Mouse (Mus musculus): ENCODE measurements around the gene Ptprt. TPM values are rescaled to one million over a fixed set of nuclear protein-coding genes. Genes with fewer than 3 reads are reported as not detected.

Gene Ptprt
- total and polyA plus RNA-seq, 2 experiments from 2014 or later: 15.7 to 68.3 TPM

DNA sequence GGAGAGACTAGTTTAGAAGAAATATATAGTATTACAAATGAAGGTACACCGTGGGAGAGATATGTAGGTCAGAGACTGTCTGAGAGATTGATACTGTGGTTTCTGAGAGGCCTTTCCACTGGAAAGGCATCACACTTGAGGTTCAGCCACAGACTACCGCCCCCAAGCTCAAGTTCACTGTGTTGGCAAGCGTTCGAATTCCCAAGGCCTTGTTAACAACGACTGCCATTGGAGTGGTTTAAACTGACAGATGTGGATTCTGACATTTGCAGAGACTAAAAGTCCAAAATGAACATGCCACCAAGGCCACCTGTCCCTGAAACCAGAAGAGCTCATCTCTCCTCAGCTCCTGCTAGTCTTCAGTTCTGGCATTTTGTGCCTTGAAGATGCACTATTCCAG is 951.6 kb downstream of the Ptprt start:
- Histone ChIP-seq H3K36me3 (ENCODE audit: insufficient read depth, low read length) (no peaks in the 10 kb centered on the region), H3K27me3 (ENCODE audit: insufficient read depth, low read length) (no peaks in the 10 kb centered on the region), H3K9me3 (ENCODE audit: low read length) (no peaks in the 10 kb centered on the region), H3K27ac (no peak overlapping the region), H3K4me3 (ENCODE audit: low read length) (no peak overlapping the region), H3K4me1 (ENCODE audit: insufficient read depth, low read length) (0 out of 2 replicates have a peak, but pooled peaks cover 3% of the 10 kb centered on the region), H3K9ac (replicated peaks; ENCODE audit: low read length) (no peak overlapping the region), H3K4me2 (ENCODE audit: low read depth, low read length) (no peak overlapping the region)
- no peak for TF ChIP-seq CTCF (IDR thresholded peaks at IDR 0.05; ENCODE audit: low read depth)
- DNase-seq (ENCODE audit: low spot score) (no peak), ATAC-seq (no peak)
- WGBS: 86% methylated on average over 5 of the region's 5 CpGs

DNA sequence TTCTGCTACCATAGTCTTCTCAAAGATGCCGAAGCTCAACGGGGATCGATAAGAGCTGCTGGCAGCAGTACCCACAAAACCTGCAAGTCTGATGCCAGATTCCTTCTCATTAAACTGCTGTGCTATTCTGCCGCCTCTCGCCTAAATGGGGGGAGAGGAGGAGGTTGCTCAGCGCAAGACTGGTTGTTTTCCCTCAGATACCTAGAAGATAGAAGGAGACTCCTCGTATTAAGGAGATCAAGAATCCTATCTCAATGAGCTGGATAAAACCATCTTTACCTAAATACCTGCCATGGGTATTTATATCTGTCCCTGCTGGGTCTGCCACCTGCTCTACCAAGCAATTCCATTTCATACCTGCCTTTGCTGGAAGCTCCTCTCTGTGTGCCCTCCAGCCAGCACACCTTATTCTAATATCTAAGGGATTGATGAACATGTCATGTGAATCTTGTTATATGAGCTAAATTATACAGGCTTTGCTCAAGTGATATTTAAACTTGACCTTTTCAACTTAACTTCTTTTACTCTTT is 954.5 kb downstream of the Ptprt start:
- H3K4me1 ChIP-seq (ENCODE audit: insufficient read depth, low read length): 0 out of 2 replicates have a peak, but pooled peaks cover 3% of the 10 kb centered on the region
- H3K4me2 ChIP-seq (ENCODE audit: low read depth, low read length): no peak overlapping the region
- ATAC-seq (no peak), DNase-seq (ENCODE audit: low spot score) (no peak)
- TF ChIP-seq CTCF (IDR thresholded peaks at IDR 0.05; ENCODE audit: low read depth): no peak
- H3K9me3 ChIP-seq (ENCODE audit: low read length): no peaks in the 10 kb centered on the region
- WGBS: 87% methylated on average over 7 of the region's 7 CpGs
- H3K36me3 ChIP-seq (ENCODE audit: insufficient read depth, low read length): no peaks in the 10 kb centered on the region
- H3K9ac ChIP-seq (replicated peaks; ENCODE audit: low read length): no peak overlapping the region
- H3K27ac ChIP-seq: no peak overlapping the region
- H3K27me3 ChIP-seq (ENCODE audit: insufficient read depth, low read length): no peaks in the 10 kb centered on the region
- no peak overlapping the region for H3K4me3 ChIP-seq (ENCODE audit: low read length)

DNA sequence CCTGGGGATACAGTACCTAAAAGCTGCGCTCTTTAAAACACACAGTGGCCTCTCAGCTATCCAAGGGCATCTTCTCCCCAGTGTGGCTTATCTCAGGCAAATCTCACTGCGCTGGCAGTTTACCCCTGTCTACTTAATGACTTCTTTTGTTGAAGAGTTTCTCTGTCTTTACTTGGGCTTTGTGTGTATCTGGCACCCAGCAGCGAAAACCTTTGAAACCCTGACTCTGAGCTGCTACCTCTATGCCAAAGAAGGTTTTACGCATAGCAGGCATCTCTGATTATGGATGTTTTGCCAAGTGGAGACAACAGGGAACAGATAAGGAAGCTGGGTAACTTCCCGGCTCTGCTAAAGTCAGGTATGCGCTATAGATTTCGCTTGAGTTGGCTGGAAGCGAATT is 956.1 kb downstream of the Ptprt start:
- 24% methylated on average over 8 of the region's 8 CpGs for WGBS
- no peak overlapping the region for H3K4me2 ChIP-seq (ENCODE audit: low read depth, low read length)
- no peak for ATAC-seq

GRCm38 (mm10) chr2:161704410-161704809 is 956.5 kb downstream of the Ptprt start:
- H3K27me3 ChIP-seq (ENCODE audit: insufficient read depth, low read length): no peaks in the 10 kb centered on the region
- no peak for TF ChIP-seq CTCF (IDR thresholded peaks at IDR 0.05; ENCODE audit: low read depth)
- DNase-seq (ENCODE audit: low spot score) (peak; percentile 50), ATAC-seq (no peak)
- no peaks in the 10 kb centered on the region for H3K36me3 ChIP-seq (ENCODE audit: insufficient read depth, low read length)
- 27% methylated on average over 9 of the region's 9 CpGs for WGBS
- no peak overlapping the region for H3K9ac ChIP-seq (replicated peaks; ENCODE audit: low read length)
- H3K9me3 ChIP-seq (ENCODE audit: low read length): no peaks in the 10 kb centered on the region
- H3K27ac ChIP-seq: no peak overlapping the region
- H3K4me2 ChIP-seq (ENCODE audit: low read depth, low read length): no peak overlapping the region
- no peaks in the 10 kb centered on the region for H3K4me1 ChIP-seq (ENCODE audit: insufficient read depth, low read length)
- no peak overlapping the region for H3K4me3 ChIP-seq (ENCODE audit: low read length)

More for the DNA sequence above, 956.1 kb downstream of the Ptprt start:
- H3K27me3 ChIP-seq (ENCODE audit: insufficient read depth, low read length): no peaks in the 10 kb centered on the region
- H3K9me3 ChIP-seq (ENCODE audit: low read length): no peaks in the 10 kb centered on the region
- H3K9ac ChIP-seq (replicated peaks; ENCODE audit: low read length): no peak overlapping the region
- H3K27ac ChIP-seq: no peak overlapping the region
- H3K36me3 ChIP-seq (ENCODE audit: insufficient read depth, low read length): no peaks in the 10 kb centered on the region
- peak; percentile 9 for DNase-seq (ENCODE audit: low spot score)
- no peaks in the 10 kb centered on the region for H3K4me1 ChIP-seq (ENCODE audit: insufficient read depth, low read length)
- no peak overlapping the region for H3K4me3 ChIP-seq (ENCODE audit: low read length)
- TF ChIP-seq CTCF (IDR thresholded peaks at IDR 0.05; ENCODE audit: low read depth): no peak

DNA sequence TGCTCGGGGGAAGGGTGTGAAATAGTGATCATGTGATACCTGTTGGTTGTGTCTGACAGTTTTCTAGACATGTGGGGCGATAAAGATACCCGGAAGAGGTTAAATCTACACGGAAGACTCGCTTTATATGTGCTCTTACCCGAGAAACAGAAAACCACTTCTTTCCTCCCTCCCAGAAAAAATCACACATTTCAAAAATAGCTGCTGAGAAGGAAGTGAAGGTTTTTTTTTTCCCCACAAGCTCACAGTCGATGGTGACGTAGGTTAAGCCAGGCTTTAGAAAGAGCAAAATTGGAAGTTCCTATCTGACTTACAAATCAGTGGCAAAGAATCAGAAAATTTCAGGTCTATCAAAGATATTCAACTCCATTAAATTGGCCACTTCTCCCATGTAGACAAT is 965.1 kb downstream of the Ptprt start:
- Histone ChIP-seq H3K9me3 (ENCODE audit: low read length) (no peaks in the 10 kb centered on the region), H3K4me2 (ENCODE audit: low read depth, low read length) (no peak overlapping the region), H3K36me3 (ENCODE audit: insufficient read depth, low read length) (no peaks in the 10 kb centered on the region), H3K27ac (no peak overlapping the region), H3K9ac (replicated peaks; ENCODE audit: low read length) (no peak overlapping the region), H3K4me1 (ENCODE audit: insufficient read depth, low read length) (no peaks in the 10 kb centered on the region), H3K27me3 (ENCODE audit: insufficient read depth, low read length) (no peaks in the 10 kb centered on the region), H3K4me3 (ENCODE audit: low read length) (no peak overlapping the region)
- DNase-seq (ENCODE audit: low spot score) (no peak), ATAC-seq (no peak)
- 86% methylated on average over 8 of the region's 8 CpGs for WGBS
- no peak for TF ChIP-seq CTCF (IDR thresholded peaks at IDR 0.05; ENCODE audit: low read depth)

DNA sequence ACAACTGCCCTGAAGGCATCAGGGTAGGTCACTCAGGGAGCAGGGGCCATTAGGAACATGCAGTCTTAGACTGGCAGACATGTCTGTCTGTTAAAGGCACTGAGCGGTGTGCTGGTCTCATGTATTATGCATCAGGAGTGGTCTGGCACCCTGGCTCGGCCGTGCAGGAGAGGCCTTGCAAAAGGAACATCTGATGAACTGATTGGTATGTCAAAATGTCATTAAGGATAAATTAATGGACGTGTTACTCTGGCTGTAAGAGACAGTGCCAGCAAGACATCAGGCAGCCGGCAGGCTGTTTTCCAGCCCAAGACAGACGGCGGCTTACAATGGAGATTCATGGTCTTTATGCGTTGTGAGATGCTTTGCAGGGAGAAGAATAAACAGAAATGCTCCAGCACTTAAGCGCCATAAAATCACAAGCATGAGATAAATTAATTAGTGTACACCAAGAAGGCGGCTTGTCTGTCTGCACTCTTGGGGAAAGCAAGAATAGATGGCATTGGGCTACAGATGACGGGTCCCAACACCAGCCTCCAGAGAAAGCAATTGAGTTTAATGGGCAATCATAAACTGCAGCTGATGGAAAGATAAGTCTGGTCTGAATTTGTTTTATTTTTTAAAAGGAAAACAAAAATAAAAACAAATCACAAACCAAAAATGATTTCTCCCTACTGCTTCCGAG is 992.5 kb downstream of the Ptprt start:
- Histone ChIP-seq H3K9ac (replicated peaks; ENCODE audit: low read length) (no peak overlapping the region), H3K9me3 (ENCODE audit: low read length) (no peaks in the 10 kb centered on the region), H3K4me2 (ENCODE audit: low read depth, low read length) (no peak overlapping the region), H3K27me3 (ENCODE audit: insufficient read depth, low read length) (no peaks in the 10 kb centered on the region), H3K4me3 (ENCODE audit: low read length) (no peak overlapping the region), H3K36me3 (ENCODE audit: insufficient read depth, low read length) (no peaks in the 10 kb centered on the region), H3K4me1 (ENCODE audit: insufficient read depth, low read length) (no peaks in the 10 kb centered on the region), H3K27ac (no peak overlapping the region)
- peak; percentile 68 for DNase-seq (ENCODE audit: low spot score)
- 26% methylated on average over 12 of the region's 12 CpGs for WGBS
- ATAC-seq: peak; percentile 72
- no peak for TF ChIP-seq CTCF (IDR thresholded peaks at IDR 0.05; ENCODE audit: low read depth)

- H3K4me3 ChIP-seq (ENCODE audit: low read length): no peak overlapping the region
- 0 out of 2 replicates have a peak, but pooled peaks cover 2% of the 10 kb centered on the region for H3K4me1 ChIP-seq (ENCODE audit: insufficient read depth, low read length)
- H3K27me3 ChIP-seq (ENCODE audit: insufficient read depth, low read length): no peaks in the 10 kb centered on the region
- no peak overlapping the region for H3K9ac ChIP-seq (replicated peaks; ENCODE audit: low read length)
- no peak overlapping the region for H3K27ac ChIP-seq
- H3K4me2 ChIP-seq (ENCODE audit: low read depth, low read length): no peak overlapping the region
- 17% methylated on average over 5 of the region's 5 CpGs for WGBS
- no peaks in the 10 kb centered on the region for H3K36me3 ChIP-seq (ENCODE audit: insufficient read depth, low read length)
- TF ChIP-seq CTCF (IDR thresholded peaks at IDR 0.05; ENCODE audit: low read depth): no peak
- peak; percentile 64 for DNase-seq (ENCODE audit: low spot score)
- ATAC-seq: peak; percentile 38; the same call in 1 of the 2 replicates
- H3K9me3 ChIP-seq (ENCODE audit: low read length): no peaks in the 10 kb centered on the region
These were observed 999.0 kb downstream of the Ptprt start for GRCm38 (mm10) chr2:161661912-161662311.
